In the genomic region with DNA sequence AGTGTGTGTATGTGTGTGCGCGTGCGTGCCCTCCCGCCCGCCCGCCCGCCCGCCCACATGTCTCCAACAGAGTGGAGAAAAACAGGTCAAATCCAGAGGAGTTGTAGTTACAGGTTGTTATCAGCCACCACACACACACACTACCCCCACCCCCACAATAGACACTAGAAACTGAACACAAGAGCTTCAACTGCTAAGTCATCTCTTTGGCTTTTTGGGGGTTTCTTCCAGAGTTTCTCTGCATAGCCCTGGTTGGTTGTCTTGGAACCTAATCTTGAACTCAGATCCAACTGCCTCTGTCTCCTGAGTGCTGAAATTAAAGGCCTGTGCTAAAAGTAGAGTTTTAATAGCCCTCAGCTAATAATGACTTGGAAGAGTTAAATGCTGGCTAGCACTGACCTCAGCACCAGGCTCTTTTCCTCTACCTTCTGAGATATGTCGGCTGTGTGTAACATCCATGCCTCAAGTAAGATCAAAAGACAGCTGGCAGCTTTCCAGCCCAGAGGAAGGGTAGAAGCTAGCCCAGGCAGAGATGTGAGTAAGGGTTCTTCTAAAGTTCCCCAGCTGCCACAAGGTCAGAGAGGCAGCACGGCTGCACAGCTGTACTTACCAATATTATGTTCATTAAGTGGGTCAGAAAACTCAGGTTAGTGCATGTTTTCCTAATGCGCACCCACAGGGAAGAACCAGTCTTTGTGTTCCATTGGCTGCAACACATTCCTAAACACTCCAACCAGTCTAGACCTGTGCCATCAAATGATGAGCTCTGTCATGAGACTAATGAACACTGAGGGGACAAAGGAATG, we compare ENCODE assay signal across 9 mouse cellular contexts. TPM values are rescaled to one million over a fixed set of nuclear protein-coding genes. Genes with fewer than 3 reads are reported as not detected.
DNase-seq lines count a peak whose midpoint lies in the region; ATAC-seq lines count a peak whose summit lies in the region.
"Had no signal": no experiment of that assay in that cellular context is flagged by ENCODE, and none has a peak within 500 bp of the region (broad histone marks: within the 10 kb centered on the region; RNA-seq: fewer than 3 reads in every experiment).

No protein-coding gene starts in this region.

- no peaks in the 10 kb centered on the region for H3K27me3 ChIP-seq in embryonic facial prominence, embryonic 11.5 days (ENCODE audit: control insufficient read depth, insufficient read depth, low read length)
- no peaks in the 10 kb centered on the region for H3K27me3 ChIP-seq in embryonic facial prominence, embryonic 10.5 days (replicated peaks; ENCODE audit: low read depth, poor library complexity, severe bottlenecking)
- H3K27me3 ChIP-seq in embryonic facial prominence, embryonic 12.5 days, result no peaks in the 10 kb centered on the region
- no peaks in the 10 kb centered on the region for H3K27me3 ChIP-seq in limb, embryonic 15.5 days
- no peaks in the 10 kb centered on the region for H3K27me3 ChIP-seq in hindbrain, embryonic 10.5 days (ENCODE audit: insufficient read depth, poor library complexity, severe bottlenecking)

- H3K36me3 ChIP-seq in embryonic facial prominence, embryonic 11.5 days (replicated peaks; ENCODE audit: control insufficient read depth, insufficient read depth, low read depth, low read length), result no peaks in the 10 kb centered on the region
- H3K36me3 ChIP-seq in embryonic facial prominence, embryonic 10.5 days (replicated peaks), result peaks cover 25% of the 10 kb centered on the region
- H3K36me3 ChIP-seq in embryonic facial prominence, embryonic 12.5 days, result peaks cover 10% of the 10 kb centered on the region
- peaks cover 16% of the 10 kb centered on the region for H3K36me3 ChIP-seq in limb, embryonic 15.5 days
- peaks cover 26% of the 10 kb centered on the region for H3K36me3 ChIP-seq in hindbrain, embryonic 10.5 days

- H3K4me2 ChIP-seq in embryonic facial prominence, embryonic 11.5 days (ENCODE audit: low read depth, low read length), result no peak overlapping the region
- no peak overlapping the region for H3K4me2 ChIP-seq in embryonic facial prominence, embryonic 12.5 days (replicated peaks)
- H3K4me2 ChIP-seq in limb, embryonic 15.5 days, result no peak overlapping the region

- peak; percentile 24 for DNase-seq in embryonic facial prominence, embryonic 11.5 days (ENCODE audit: low spot score)
- no peak for DNase-seq in embryonic facial prominence, embryonic 10.5 days (ENCODE audit: low spot score)
- peak; percentile 57 for DNase-seq in 3T3-L1 (ENCODE audit: low read depth, low spot score)
- DNase-seq in hindbrain, embryonic 10.5 days (ENCODE audit: low spot score), result no peak
- DNase-seq in left cerebral cortex, adult 9 months (ENCODE audit: low spot score in 2 of 2), result no peak
- DNase-seq in urinary bladder, postnatal 10 days (ENCODE audit: low spot score), result no peak

- H3K27ac ChIP-seq in embryonic facial prominence, embryonic 11.5 days (replicated peaks; ENCODE audit: low read depth, low read length), result no peak overlapping the region
- H3K27ac ChIP-seq in embryonic facial prominence, embryonic 10.5 days (replicated peaks), result no peak overlapping the region
- 0 out of 2 replicates have a peak overlapping the region, but pooled peaks have one; percentile 50 for H3K27ac ChIP-seq in embryonic facial prominence, embryonic 12.5 days
- H3K27ac ChIP-seq in limb, embryonic 15.5 days, result peak overlapping the region; percentile 67
- H3K27ac ChIP-seq in hindbrain, embryonic 10.5 days, result no peak overlapping the region

- H3K9ac ChIP-seq in embryonic facial prominence, embryonic 11.5 days (replicated peaks; ENCODE audit: low read length), result no peak overlapping the region
- H3K9ac ChIP-seq in embryonic facial prominence, embryonic 12.5 days, result no peak overlapping the region
- H3K9ac ChIP-seq in limb, embryonic 15.5 days, result no peak overlapping the region

- H3K4me1 ChIP-seq in embryonic facial prominence, embryonic 11.5 days (ENCODE audit: control insufficient read depth, insufficient read depth, low read length), result no peaks in the 10 kb centered on the region
- H3K4me1 ChIP-seq in embryonic facial prominence, embryonic 10.5 days, result no peaks in the 10 kb centered on the region
- 0 out of 2 replicates have a peak, but pooled peaks cover 7% of the 10 kb centered on the region for H3K4me1 ChIP-seq in embryonic facial prominence, embryonic 12.5 days
- H3K4me1 ChIP-seq in limb, embryonic 15.5 days, result peaks cover 19% of the 10 kb centered on the region
- 0 out of 2 replicates have a peak, but pooled peaks cover 2% of the 10 kb centered on the region for H3K4me1 ChIP-seq in hindbrain, embryonic 10.5 days (replicated peaks)

- no peak for ATAC-seq in embryonic facial prominence, embryonic 11.5 days (replicated peaks; ENCODE audit: insufficient number of reproducible peaks, low FRiP score, low TSS enrichment, low read depth)
- no peak for ATAC-seq in embryonic facial prominence, embryonic 12.5 days (ENCODE audit: insufficient number of reproducible peaks, insufficient read depth, low FRiP score, low TSS enrichment)
- peak; percentile 24; the same call in 1 of the 2 replicates for ATAC-seq in limb, embryonic 15.5 days (ENCODE audit: insufficient number of reproducible peaks, low FRiP score, low TSS enrichment, low read depth)

- 91% methylated on average over 11 of the region's 11 CpGs for WGBS in embryonic facial prominence, embryonic 11.5 days
- 90% methylated on average over 11 of the region's 11 CpGs for WGBS in embryonic facial prominence, embryonic 10.5 days
- 90% methylated on average over 11 of the region's 11 CpGs for WGBS in embryonic facial prominence, embryonic 12.5 days
- WGBS in limb, embryonic 15.5 days, result 77% methylated on average over 11 of the region's 11 CpGs
- WGBS in hindbrain, embryonic 10.5 days, result 90% methylated on average over 11 of the region's 11 CpGs

- no peaks in the 10 kb centered on the region for H3K9me3 ChIP-seq in embryonic facial prominence, embryonic 11.5 days (replicated peaks; ENCODE audit: control insufficient read depth, low read length)
- H3K9me3 ChIP-seq in embryonic facial prominence, embryonic 10.5 days, result no peaks in the 10 kb centered on the region
- H3K9me3 ChIP-seq in embryonic facial prominence, embryonic 12.5 days, result no peaks in the 10 kb centered on the region
- H3K9me3 ChIP-seq in limb, embryonic 15.5 days, result no peaks in the 10 kb centered on the region
- H3K9me3 ChIP-seq in hindbrain, embryonic 10.5 days, result no peaks in the 10 kb centered on the region

- H3K4me3 ChIP-seq in embryonic facial prominence, embryonic 11.5 days (ENCODE audit: low read depth, low read length), result no peak overlapping the region
- no peak overlapping the region for H3K4me3 ChIP-seq in embryonic facial prominence, embryonic 10.5 days
- no peak overlapping the region for H3K4me3 ChIP-seq in embryonic facial prominence, embryonic 12.5 days
- H3K4me3 ChIP-seq in limb, embryonic 15.5 days, result no peak overlapping the region
- H3K4me3 ChIP-seq in hindbrain, embryonic 10.5 days, result no peak overlapping the region

RNA-seq across cellular contexts. Expression of a gene that starts 26.8 kb away (rescaled TPM):
- 24.6 and 26.3 TPM in 2 replicates for polyA plus RNA-seq in embryonic facial prominence, embryonic 11.5 days (2014; fragmentation: Nextera tagmentation; extraction: Ambion mirVana)
- polyA plus RNA-seq in embryonic facial prominence, embryonic 10.5 days (2016; fragmentation: Nextera tagmentation; extraction: Ambion mirVana), result 20.8 and 25.5 TPM in 2 replicates
- 31.3 and 34.4 TPM in 2 replicates for polyA plus RNA-seq in embryonic facial prominence, embryonic 12.5 days (2016; fragmentation: Nextera tagmentation; extraction: Ambion mirVana)
- 36.8 and 48.3 TPM in 2 replicates for polyA plus RNA-seq in limb, embryonic 15.5 days (2015; fragmentation: Nextera tagmentation; extraction: Ambion mirVana)
- polyA plus RNA-seq in hindbrain, embryonic 10.5 days (2016; fragmentation: Nextera tagmentation; extraction: Ambion mirVana), result 22.3 and 22.8 TPM in 2 replicates
- polyA plus RNA-seq: spleen, adult 2 months had no signal

RNA-seq across cellular contexts. Expression of a gene that starts 47.8 kb away (rescaled TPM):
- polyA plus RNA-seq in embryonic facial prominence, embryonic 11.5 days (2014; fragmentation: Nextera tagmentation; extraction: Ambion mirVana), result 27.7 and 31.8 TPM in 2 replicates
- 72.6 and 78.7 TPM in 2 replicates for polyA plus RNA-seq in embryonic facial prominence, embryonic 10.5 days (2016; fragmentation: Nextera tagmentation; extraction: Ambion mirVana)
- 52.4 and 52.8 TPM in 2 replicates for polyA plus RNA-seq in embryonic facial prominence, embryonic 12.5 days (2016; fragmentation: Nextera tagmentation; extraction: Ambion mirVana)
- polyA plus RNA-seq in limb, embryonic 15.5 days (2015; fragmentation: Nextera tagmentation; extraction: Ambion mirVana), result 45.6 and 52.8 TPM in 2 replicates
- polyA plus RNA-seq in hindbrain, embryonic 10.5 days (2016; fragmentation: Nextera tagmentation; extraction: Ambion mirVana), result 67.2 and 70.6 TPM in 2 replicates

Comparison
In these comparisons a context has a peak if more than half of its experiments do, and no peak if none do; other contexts are left out.
1. DNase-seq: peak in embryonic facial prominence, embryonic 11.5 days (single experiment) and 3T3-L1 (single experiment); none in embryonic facial prominence, embryonic 10.5 days (single experiment), hindbrain, embryonic 10.5 days (single experiment), left cerebral cortex, adult 9 months (0 of 2) and urinary bladder, postnatal 10 days (single experiment).
2. H3K27ac ChIP-seq: peak in embryonic facial prominence, embryonic 12.5 days (single experiment) and limb, embryonic 15.5 days (single experiment); none in embryonic facial prominence, embryonic 11.5 days (single experiment), embryonic facial prominence, embryonic 10.5 days (single experiment) and hindbrain, embryonic 10.5 days (single experiment).